Mouse (Mus musculus) retina, adult 2 months (tissue): ENCODE measurements around the gene Mixl1.

Experiments used
- DNase-seq: peaks from one replicate; pipeline ENCODE4 v3.0.0-alpha.2; 2012; ENCODE audit warnings: low read depth, low spot score

The Mixl1 gene

DNA sequence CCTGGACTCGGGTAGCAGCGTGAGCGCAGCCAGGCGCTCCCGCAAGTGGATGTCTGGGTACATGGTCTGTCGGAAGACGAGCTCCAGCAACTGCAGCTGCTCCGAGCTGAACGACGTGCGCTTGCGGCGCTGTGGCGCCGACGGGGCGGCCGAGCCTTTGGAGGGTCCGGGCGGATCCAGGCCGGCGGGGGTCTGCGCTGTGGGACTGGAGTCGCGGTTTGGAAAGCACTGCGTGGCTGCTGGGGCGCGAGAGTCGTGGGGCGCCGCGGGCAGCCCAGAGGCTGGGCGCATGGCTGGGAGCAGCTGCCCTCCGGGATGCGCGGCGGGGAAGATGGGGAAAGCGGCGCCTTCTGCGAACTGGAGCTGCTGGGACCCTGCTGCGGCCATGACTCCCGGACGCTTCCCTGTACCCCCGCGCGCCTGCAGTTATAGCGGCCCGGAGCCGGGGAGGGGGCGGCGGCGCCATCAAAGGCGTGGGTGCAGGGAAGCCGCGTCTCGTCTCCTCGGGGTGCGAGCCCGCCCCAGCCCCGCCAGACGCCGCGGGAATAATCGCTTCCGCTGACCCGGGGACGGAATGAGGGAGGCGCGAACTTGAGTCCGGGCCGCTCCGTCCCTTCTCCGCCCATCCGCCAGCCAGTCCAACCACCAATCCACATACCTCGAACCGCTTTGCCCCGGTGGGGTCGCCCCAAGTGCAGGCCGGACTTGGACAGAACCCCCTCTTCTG is at the start of gene Mixl1:
Mixl1 (minus strand) TSS at position 409 of the 727 bp plus-strand sequence.
- no peak for DNase-seq

DNA sequence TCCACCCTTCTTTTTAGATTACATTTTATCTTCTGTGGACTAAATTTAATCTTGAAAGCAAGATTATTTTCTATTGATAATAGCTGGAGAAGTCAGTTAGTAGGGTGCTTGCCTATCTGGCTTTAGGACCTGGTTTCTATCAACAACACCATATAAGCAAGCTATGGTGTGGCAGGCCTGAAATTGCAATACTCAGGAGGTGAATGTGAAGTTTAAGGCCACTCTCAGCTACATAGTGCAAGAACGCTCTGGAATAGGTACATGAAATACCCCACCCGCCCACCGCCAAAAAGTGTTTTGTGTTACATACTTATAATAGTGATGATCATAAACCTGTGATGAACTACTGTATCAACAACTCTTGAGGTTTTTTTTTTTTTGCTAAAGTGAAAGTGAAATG is 32.4 kb upstream of the Mixl1 start:
- DNase-seq, result no peak

DNA sequence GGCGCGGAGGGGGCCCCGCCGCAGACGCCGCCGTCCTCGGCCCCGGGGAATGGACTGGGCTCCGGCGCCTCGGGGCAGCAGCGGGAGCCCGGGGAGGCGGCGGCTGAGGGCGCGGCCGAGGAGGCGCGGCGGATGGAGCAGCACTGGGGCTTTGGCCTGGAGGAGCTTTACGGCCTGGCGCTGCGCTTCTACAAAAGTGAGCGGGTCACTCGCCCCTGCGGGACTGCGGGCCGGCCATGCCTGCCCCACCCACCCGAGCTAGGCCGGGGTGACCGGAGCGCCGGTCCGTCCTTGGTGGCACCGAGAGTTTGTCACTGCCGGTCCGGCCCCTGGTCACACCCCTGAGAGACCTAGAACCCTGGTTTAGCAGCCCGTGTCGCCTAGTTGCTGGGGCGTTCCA is 29.3 kb upstream of the Mixl1 start:
- DNase-seq, result peak; percentile 3

DNA sequence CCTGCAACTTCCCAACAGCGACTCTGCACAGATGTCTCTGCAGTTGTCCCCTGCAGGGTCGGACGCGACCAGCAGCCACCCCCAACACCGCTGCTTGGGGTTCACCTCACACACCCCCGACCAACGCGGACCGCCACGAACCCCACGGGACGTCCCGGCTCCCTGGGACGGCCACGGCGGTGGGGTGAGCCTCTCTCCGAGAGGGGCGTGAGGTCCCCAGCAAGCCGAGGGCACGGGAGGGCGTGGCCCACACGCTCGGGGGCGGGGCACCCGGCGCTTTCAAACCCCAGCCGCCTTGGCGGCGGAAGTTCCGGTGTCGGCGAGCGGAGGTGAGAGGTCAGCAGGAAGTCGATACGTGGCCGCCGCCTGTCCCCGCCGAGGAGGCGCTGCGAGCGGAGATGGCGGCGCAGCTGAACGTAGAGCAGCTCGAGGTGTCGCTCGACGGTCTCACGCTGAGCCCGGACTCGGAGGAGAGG is 28.9 kb upstream of the Mixl1 start, which contains the start of gene Acbd3:
Acbd3 (plus strand) TSS at position 340 of the 476 bp plus-strand sequence.
- peak; percentile 77 for DNase-seq

DNA sequence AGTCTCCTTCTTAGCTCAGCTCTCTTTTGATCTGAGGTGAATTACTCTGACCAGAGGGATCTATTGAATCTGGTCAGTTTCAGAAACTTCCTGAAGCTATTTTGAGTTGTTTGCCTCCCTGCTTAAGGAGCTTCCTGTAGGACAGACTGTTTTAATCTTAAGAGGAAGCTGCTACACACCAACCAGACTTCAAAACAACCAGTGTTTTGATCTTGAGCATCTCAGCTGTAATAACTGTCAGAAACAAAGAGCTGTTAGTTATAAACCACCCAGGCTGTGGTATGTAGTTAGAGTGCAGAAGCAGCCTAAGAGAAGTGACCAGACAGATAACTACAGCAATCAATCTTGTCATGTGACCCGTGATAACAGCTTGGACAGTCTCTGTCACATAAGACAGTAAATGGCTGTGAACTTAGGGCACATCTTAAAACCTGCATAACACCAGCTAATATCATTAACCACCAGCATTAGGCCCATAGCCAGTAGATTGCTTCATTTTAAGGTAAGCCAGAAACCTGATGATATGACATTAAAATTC is 26.9 kb upstream of the Mixl1 start:
- DNase-seq, result no peak

DNA sequence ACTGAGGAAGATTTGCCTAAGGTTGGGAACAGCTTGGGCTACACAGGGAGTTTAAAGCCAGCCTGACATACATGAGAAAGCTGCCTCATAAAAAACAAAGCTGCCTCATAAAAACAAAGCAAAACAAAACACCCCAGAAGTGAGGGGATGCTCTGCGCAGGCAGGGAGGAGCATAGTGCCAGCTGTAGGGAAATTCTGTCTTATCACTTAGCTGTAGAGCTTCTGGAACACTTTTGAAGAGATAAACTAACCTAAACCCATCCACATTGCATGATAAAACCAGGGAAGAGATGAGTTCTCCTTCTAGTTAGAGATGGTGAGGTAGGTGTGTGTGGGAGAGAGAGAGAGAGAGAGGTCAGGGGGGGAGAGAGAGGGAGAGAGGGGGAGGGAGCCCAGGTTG is 25.8 kb upstream of the Mixl1 start:
- DNase-seq, result no peak

DNA sequence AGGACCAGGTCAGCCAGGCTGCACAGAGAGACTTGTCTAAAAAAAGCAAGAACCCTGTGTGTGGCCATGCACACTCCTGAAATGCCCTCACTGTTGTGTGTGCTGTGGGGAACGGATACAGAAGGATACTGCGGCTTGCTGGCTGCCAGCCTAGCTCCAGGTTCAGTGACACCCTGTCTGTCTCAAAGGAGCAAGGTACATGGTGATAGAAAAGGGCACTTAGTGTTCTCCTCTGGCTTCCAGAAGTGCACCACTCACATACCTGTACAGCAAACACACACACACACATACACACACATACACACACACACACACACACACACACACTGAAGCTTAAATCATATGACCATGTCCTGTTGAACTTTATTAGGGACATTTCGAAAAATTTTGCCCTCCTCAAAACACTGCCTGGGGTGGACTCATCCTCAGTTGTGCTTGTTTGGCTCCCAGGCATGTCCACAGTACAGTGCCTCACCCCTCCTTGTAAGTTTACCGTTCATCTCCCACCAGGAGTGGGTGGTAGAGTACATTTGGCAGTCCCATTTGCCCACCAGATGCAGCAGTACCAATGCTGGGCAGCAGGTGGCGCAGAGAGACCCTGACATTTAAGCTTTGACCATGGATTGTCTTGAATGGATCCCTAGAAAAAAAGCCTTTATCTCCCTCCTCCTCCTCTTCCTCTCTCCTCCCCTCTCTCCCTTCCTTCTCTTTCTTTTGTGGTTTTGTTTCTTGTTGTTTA is 23.3 kb upstream of the Mixl1 start:
- DNase-seq, result peak; percentile 45

DNA sequence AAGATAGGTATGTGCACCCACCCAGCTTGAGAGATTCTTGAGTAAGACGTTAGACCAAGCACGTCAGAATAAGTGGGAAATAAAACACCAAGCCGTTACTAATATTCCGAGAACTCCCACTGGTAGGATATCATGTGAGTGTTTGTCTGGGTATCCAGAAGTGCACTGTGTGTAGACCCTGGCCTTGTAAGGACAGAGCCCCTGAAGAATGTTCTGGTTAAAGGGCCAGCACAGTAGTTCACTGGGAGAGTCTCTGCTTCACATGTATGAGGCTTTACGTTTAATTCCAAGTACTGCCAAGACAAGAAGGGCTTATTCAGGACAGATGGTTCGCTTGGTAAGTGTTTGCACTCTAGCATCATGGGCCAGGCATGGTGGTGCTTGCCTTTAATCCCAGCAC is 22.6 kb upstream of the Mixl1 start:
- no peak for DNase-seq

DNA sequence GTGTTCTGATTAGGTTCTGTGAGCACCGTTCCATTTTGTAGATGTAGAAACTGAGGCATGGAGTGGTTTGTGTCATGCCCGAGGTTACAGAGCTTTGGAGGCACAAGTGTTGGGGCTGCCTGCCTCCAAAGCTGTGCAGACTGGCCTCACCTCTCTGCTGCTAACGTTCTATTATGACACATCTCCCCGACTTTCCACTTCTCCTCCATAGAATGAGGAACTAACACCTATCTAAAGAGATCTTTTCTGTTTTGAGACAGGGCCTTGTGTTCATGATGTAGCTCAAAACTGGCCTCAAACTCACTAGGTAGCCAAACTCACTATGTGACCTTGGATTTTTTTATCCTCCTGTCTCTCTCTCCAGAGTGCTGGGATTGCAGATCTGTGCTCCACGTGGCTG is 21.9 kb upstream of the Mixl1 start:
- DNase-seq, result no peak

DNA sequence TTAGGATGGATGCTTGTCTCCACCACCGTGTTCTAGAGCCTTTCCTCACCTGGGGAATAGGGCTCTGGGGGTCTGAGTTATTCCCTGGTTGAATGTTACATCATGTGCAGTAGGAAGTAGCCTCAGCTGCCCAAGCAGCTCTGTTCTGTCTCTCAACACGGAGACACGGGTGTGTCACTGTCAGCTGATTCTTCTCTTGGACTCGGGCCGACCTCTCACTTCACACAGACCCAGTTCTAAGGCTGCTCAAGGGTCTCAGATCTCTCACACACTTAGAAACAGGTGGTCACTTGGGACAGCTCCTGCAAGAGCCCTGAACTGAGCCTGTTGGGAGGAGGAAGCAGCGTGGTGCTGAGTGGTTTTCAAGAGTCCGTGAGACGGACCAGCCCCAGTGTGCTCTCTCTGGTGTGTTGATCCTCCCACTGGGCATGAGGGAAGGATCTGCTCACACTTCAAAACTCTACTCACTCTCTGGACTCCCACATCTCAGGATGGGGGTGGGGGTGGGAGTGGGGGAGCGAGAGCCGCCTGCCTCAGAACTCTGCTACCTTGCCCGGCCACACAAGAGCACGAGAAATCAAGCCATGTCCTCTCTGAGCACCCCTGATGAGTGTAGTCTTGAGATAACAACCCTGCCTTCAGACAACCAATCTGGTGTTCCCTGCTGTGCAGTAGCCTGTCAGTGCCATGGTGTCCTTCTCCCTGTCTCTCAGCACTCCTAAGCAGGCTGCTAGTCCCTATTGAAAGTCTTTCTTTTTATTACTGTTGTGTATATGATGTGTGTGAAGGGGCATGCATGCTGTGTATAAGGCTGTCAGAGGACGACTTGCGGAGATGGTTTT is 12.3 kb upstream of the Mixl1 start:
- DNase-seq, result no peak

DNA sequence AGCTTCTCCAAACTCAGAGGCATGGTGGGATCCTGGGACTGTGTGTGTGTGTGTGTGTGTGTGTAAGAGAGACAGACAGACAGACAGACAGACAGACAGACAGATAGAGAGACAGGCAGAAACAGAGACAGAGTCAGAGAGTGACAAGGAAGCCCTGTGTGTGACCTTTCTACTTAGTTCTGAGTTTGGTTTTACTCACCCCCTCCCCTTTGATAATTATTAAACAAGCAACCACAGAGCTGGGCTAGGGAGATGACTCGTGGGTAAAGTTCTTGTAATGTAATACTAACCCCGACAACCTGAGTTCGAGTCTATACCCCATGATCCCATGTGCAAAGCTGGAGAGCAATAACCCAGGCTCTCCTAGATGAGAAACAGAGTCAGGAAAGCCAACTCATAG is 11.0 kb upstream of the Mixl1 start:
- no peak for DNase-seq

DNA sequence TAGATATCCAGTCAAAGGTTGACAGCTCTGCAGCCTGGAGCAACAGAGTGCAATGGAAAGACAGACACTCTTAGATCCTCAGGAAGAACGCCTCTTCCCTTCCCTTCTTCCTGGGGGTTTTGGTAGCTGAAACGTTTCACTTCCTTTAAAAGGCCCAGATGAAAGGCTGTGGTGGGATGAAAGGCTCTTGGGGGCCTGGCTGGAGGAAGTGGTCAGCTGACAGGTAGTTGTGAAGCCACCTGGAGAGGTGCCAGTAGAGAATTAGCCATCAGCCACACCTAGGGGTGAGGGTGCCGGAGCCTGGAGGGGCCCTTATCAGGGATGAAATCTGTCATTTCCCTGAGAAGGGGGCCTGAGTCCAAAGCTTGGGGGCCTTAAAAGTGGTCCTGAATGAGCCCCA is 10.5 kb upstream of the Mixl1 start:
- no peak for DNase-seq

DNA sequence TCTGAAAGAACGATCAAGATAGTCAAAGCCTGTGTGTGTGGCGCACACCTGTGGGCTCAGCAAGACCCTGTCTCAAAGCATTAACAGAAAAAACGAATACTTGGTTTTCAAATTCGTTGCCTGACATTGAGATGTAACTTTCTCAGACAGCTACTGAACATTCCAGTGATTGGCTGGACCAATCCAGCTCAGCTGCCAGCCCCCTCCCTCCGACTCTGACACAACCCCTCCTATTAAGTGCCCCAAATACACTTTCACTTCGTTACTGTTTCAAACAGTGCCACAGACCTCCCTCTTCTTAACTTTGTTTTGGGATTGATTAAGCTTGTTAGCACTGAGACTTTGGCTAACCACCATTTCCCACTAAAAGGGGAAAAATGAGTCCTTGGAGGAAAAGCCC is 6.6 kb upstream of the Mixl1 start:
- DNase-seq, result no peak

DNA sequence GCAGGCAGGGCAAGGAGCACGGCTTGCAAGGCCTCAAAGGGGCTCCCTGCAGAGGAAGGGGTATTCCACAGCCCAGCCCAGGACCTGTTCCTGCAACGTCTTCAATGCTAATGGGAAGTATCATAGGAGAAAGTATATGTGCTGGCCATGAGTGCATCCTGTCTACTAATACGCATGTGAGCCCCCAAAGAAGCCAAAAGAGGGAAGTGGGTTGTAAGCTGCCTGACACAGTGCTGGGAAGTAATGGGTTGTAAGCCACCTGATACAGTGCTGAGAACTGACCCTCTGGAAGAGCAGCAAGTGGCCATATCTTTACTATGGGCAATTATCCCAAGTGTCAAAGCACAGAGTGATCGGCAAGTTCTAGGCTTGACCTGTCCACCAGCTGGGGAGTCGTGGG is 1.2 kb upstream of the Mixl1 start:
- no peak for DNase-seq

DNA sequence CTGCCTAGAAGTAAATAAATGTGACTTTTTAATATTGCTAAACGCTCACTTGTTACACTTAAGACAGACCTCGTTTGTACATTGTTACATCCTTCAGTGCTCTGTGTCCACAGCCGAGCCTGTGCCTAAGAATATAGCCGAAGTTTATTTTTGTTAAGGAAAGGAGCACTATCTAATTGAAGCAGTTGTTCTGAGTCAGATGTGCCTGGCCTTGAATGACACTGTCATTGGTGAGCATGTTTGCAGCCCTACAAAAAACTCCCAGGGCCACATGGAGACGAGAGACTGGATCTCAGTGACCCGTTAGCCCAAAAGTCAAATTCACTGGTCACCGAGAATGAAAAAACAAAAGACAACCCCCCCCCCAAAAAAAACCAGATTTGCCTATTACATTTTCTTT is 5.5 kb downstream of the Mixl1 start:
- no peak for DNase-seq
